Mouse (Mus musculus): ENCODE measurements around the gene Tgfbr2. TPM values are rescaled to one million over a fixed set of nuclear protein-coding genes. Genes with fewer than 3 reads are reported as not detected.

Gene Tgfbr2
- polyA plus RNA-seq, 1 experiment = 0.02 TPM

- TF ChIP-seq GATA1 (IDR thresholded peaks at IDR 0.05; ENCODE audit: low read length) (no peak), TAL1 (IDR thresholded peaks at IDR 0.05; ENCODE audit: low read length) (no peak)
- H3K9me3 ChIP-seq (ENCODE audit: control insufficient read depth, low read length) = no peaks in the 10 kb centered on the region
- H3K27me3 ChIP-seq (ENCODE audit: control insufficient read depth) = no peaks in the 10 kb centered on the region
- H3K36me3 ChIP-seq (ENCODE audit: control insufficient read depth) = no peaks in the 10 kb centered on the region
- peaks cover 4% of the 10 kb centered on the region; the same call in 1 of the 2 replicates for H3K4me1 ChIP-seq (ENCODE audit: control insufficient read depth)
- H3K4me3 ChIP-seq (replicated peaks) = no peak overlapping the region
Observed at GRCm38 (mm10) chr9:116148809-116149208, 26.4 kb downstream of the Tgfbr2 start.

- Histone ChIP-seq H3K4me1 (ENCODE audit: control insufficient read depth) (peaks cover 4% of the 10 kb centered on the region; the same call in 1 of the 2 replicates), H3K9me3 (ENCODE audit: control insufficient read depth, low read length) (no peaks in the 10 kb centered on the region), H3K36me3 (ENCODE audit: control insufficient read depth) (no peaks in the 10 kb centered on the region), H3K4me3 (replicated peaks) (no peak overlapping the region), H3K27me3 (ENCODE audit: control insufficient read depth) (no peaks in the 10 kb centered on the region)
- TF ChIP-seq TAL1 (IDR thresholded peaks at IDR 0.05; ENCODE audit: low read length) (no peak), GATA1 (IDR thresholded peaks at IDR 0.05; ENCODE audit: low read length) (no peak)
Observed at GRCm38 (mm10) chr9:116146235-116146634, 28.9 kb downstream of the Tgfbr2 start.

GRCm38 (mm10) chr9:116145231-116145641 is 29.9 kb downstream of the Tgfbr2 start:
- no peaks in the 10 kb centered on the region for H3K27me3 ChIP-seq (ENCODE audit: control insufficient read depth)
- no peak overlapping the region for H3K4me3 ChIP-seq (replicated peaks)

GRCm38 (mm10) chr9:116140422-116140821 is 34.7 kb downstream of the Tgfbr2 start:
- no peaks in the 10 kb centered on the region for H3K36me3 ChIP-seq (ENCODE audit: control insufficient read depth)
- TF ChIP-seq TAL1 (IDR thresholded peaks at IDR 0.05; ENCODE audit: low read length) (no peak), GATA1 (IDR thresholded peaks at IDR 0.05; ENCODE audit: low read length) (no peak)
- no peaks in the 10 kb centered on the region for H3K9me3 ChIP-seq (ENCODE audit: control insufficient read depth, low read length)
- H3K27me3 ChIP-seq (ENCODE audit: control insufficient read depth) = no peaks in the 10 kb centered on the region
- H3K4me1 ChIP-seq (ENCODE audit: control insufficient read depth) = peaks cover 4% of the 10 kb centered on the region; the same call in 1 of the 2 replicates
- no peak overlapping the region for H3K4me3 ChIP-seq (replicated peaks)

More at GRCm38 (mm10) chr9:116145231-116145641, 29.9 kb downstream of the Tgfbr2 start:
- TF ChIP-seq TAL1 (IDR thresholded peaks at IDR 0.05; ENCODE audit: low read length) = no peak
- no peak for TF ChIP-seq GATA1 (IDR thresholded peaks at IDR 0.05; ENCODE audit: low read length)
- Histone ChIP-seq H3K4me1 (ENCODE audit: control insufficient read depth) (peaks cover 4% of the 10 kb centered on the region; the same call in 1 of the 2 replicates), H3K9me3 (ENCODE audit: control insufficient read depth, low read length) (no peaks in the 10 kb centered on the region), H3K36me3 (ENCODE audit: control insufficient read depth) (no peaks in the 10 kb centered on the region)

GRCm38 (mm10) chr9:116139549-116139948 is 35.6 kb downstream of the Tgfbr2 start:
- Histone ChIP-seq H3K4me1 (ENCODE audit: control insufficient read depth) (no peaks in the 10 kb centered on the region), H3K27me3 (ENCODE audit: control insufficient read depth) (no peaks in the 10 kb centered on the region), H3K36me3 (ENCODE audit: control insufficient read depth) (no peaks in the 10 kb centered on the region), H3K9me3 (ENCODE audit: control insufficient read depth, low read length) (no peaks in the 10 kb centered on the region), H3K4me3 (replicated peaks) (no peak overlapping the region)
- TF ChIP-seq TAL1 (IDR thresholded peaks at IDR 0.05; ENCODE audit: low read length) (no peak), GATA1 (IDR thresholded peaks at IDR 0.05; ENCODE audit: low read length) (no peak)

GRCm38 (mm10) chr9:116138595-116139134 is 36.5 kb downstream of the Tgfbr2 start:
- Histone ChIP-seq H3K9me3 (ENCODE audit: control insufficient read depth, low read length) (no peaks in the 10 kb centered on the region), H3K4me1 (ENCODE audit: control insufficient read depth) (no peaks in the 10 kb centered on the region), H3K4me3 (replicated peaks) (no peak overlapping the region), H3K27me3 (ENCODE audit: control insufficient read depth) (no peaks in the 10 kb centered on the region), H3K36me3 (ENCODE audit: control insufficient read depth) (no peaks in the 10 kb centered on the region)
- TF ChIP-seq GATA1 (IDR thresholded peaks at IDR 0.05; ENCODE audit: low read length) = no peak
- TF ChIP-seq TAL1 (IDR thresholded peaks at IDR 0.05; ENCODE audit: low read length) = no peak

GRCm38 (mm10) chr9:116137645-116138044 is 37.5 kb downstream of the Tgfbr2 start:
- H3K4me3 ChIP-seq (replicated peaks) = no peak overlapping the region
- no peaks in the 10 kb centered on the region for H3K4me1 ChIP-seq (ENCODE audit: control insufficient read depth)
- no peaks in the 10 kb centered on the region for H3K9me3 ChIP-seq (ENCODE audit: control insufficient read depth, low read length)

GRCm38 (mm10) chr9:116136811-116137210 is 38.3 kb downstream of the Tgfbr2 start:
- no peak for TF ChIP-seq GATA1 (IDR thresholded peaks at IDR 0.05; ENCODE audit: low read length)
- TF ChIP-seq TAL1 (IDR thresholded peaks at IDR 0.05; ENCODE audit: low read length) = no peak
- no peaks in the 10 kb centered on the region for H3K36me3 ChIP-seq (ENCODE audit: control insufficient read depth)
- H3K4me1 ChIP-seq (ENCODE audit: control insufficient read depth) = no peaks in the 10 kb centered on the region
- H3K9me3 ChIP-seq (ENCODE audit: control insufficient read depth, low read length) = no peaks in the 10 kb centered on the region
- H3K27me3 ChIP-seq (ENCODE audit: control insufficient read depth) = no peaks in the 10 kb centered on the region
- no peak overlapping the region for H3K4me3 ChIP-seq (replicated peaks)

More at GRCm38 (mm10) chr9:116137645-116138044, 37.5 kb downstream of the Tgfbr2 start:
- Histone ChIP-seq H3K36me3 (ENCODE audit: control insufficient read depth) (no peaks in the 10 kb centered on the region), H3K27me3 (ENCODE audit: control insufficient read depth) (no peaks in the 10 kb centered on the region)
- TF ChIP-seq TAL1 (IDR thresholded peaks at IDR 0.05; ENCODE audit: low read length) = no peak
- TF ChIP-seq GATA1 (IDR thresholded peaks at IDR 0.05; ENCODE audit: low read length) = no peak

- no peaks in the 10 kb centered on the region for H3K9me3 ChIP-seq (ENCODE audit: control insufficient read depth, low read length)
Observed at GRCm38 (mm10) chr9:116136146-116136545, 39.0 kb downstream of the Tgfbr2 start.

More at GRCm38 (mm10) chr9:116136146-116136545, 39.0 kb downstream of the Tgfbr2 start:
- H3K36me3 ChIP-seq (ENCODE audit: control insufficient read depth) = peaks cover 3% of the 10 kb centered on the region; the same call in 1 of the 2 replicates
- TF ChIP-seq GATA1 (IDR thresholded peaks at IDR 0.05; ENCODE audit: low read length) (no peak), TAL1 (IDR thresholded peaks at IDR 0.05; ENCODE audit: low read length) (no peak)
- no peaks in the 10 kb centered on the region for H3K27me3 ChIP-seq (ENCODE audit: control insufficient read depth)
- no peak overlapping the region for H3K4me3 ChIP-seq (replicated peaks)
- no peaks in the 10 kb centered on the region for H3K4me1 ChIP-seq (ENCODE audit: control insufficient read depth)

All from erythroblast, embryonic 14.5 days (primary cell).